Mouse (Mus musculus) small intestine, adult 2 months (tissue): ENCODE results near the gene Slc26a11. TPM values are rescaled to one million over a fixed set of nuclear protein-coding genes. Genes with fewer than 3 reads are reported as not detected.
"Not testable (repeated sequence)": the region's sequence is repeated elsewhere in the genome, so short reads cannot be mapped to it uniquely, and the experiment has no call there.

Experiments
- H3K27ac ChIP-seq: fragments of 200-500 bp; 2 replicates; pipeline ENCODE4 v1.5.1; 2012; ENCODE audit warnings: low read depth, low read length, control low read depth, inconsistent platforms; ENCODE audit not compliant: insufficient read depth
- H3K27me3 ChIP-seq: fragments of 200-500 bp; 2 replicates; pipeline ENCODE4 v1.6.1; 2012; ENCODE audit warnings: mild to moderate bottlenecking, moderate library complexity, low read length, inconsistent platforms; ENCODE audit not compliant: control insufficient read depth, insufficient read depth
- H3K36me3 ChIP-seq: fragments of 200-500 bp; 2 replicates; pipeline ENCODE4 v1.6.1; 2012; ENCODE audit warnings: mild to moderate bottlenecking, low read length, control low read depth, inconsistent platforms; ENCODE audit not compliant: control insufficient read depth, insufficient read depth
- H3K4me1 ChIP-seq: fragments of 200-500 bp; 2 replicates; pipeline ENCODE4 v1.6.1; 2012; ENCODE audit warnings: low read length, inconsistent platforms, mixed read lengths; ENCODE audit not compliant: control insufficient read depth, insufficient read depth, insufficient read length
- H3K4me3 ChIP-seq: fragments of 200-500 bp; 2 replicates; pipeline ENCODE4 v1.5.1; 2012; ENCODE audit warnings: low read depth, mild to moderate bottlenecking, control low read depth, inconsistent platforms, low read length, moderate library complexity
- CTCF ChIP-seq: fragments of 200-500 bp; IDR thresholded peaks from 2 replicates; pipeline ENCODE4 v1.5.1; 2012; ENCODE audit warnings: low read depth, mild to moderate bottlenecking, control low read depth, inconsistent platforms, low read length, moderate library complexity, mixed read lengths; ENCODE audit not compliant: insufficient replicate concordance, insufficient read length; ENCODE audit errors: extremely low read depth
- POLR2A ChIP-seq: fragments of 200-500 bp; IDR thresholded peaks from 2 replicates; pipeline ENCODE4 v1.6.1; 2012; ENCODE audit warnings: low read depth, mild to moderate bottlenecking, control low read depth, inconsistent platforms, low read length, moderate library complexity
- WGBS: fragments of 180-500 bp; shearing (Covaris S2); methylation state at CpG from one replicate; pipeline ENCODE4 v1.1.7; 2018; 5-methylcytosine and 5-hydroxymethylcytosine counted together
- polyA plus RNA-seq: library from polyadenylated mRNA; depleted of rRNA; stranded (reverse); fragments of >200 nt; gene quantifications from 2 replicates; pipeline ENCODE4 v1.2.3, GENCODE M21; 2012

The Slc26a11 gene
- polyA plus RNA-seq, 1 experiment, result 17.3 TPM

GRCm38 (mm10) chr11:119384904-119385303 lies 29.5 kb downstream of the Slc26a11 start:
- no peak for TF ChIP-seq POLR2A
- TF ChIP-seq CTCF, result no peak
- 84% methylated on average over 4 of the region's 4 CpGs for WGBS
- Histone ChIP-seq H3K27me3 (no peaks in the 10 kb centered on the region), H3K36me3 (no peaks in the 10 kb centered on the region), H3K4me3 (no peak overlapping the region), H3K27ac (no peak overlapping the region), H3K4me1 (peaks cover 5% of the 10 kb centered on the region; the same call in 1 of the 2 replicates)

- H3K27ac ChIP-seq, result no peak overlapping the region
- H3K27me3 ChIP-seq, result no peaks in the 10 kb centered on the region
- 66% methylated on average over 5 of the region's 5 CpGs for WGBS
- peaks cover 6% of the 10 kb centered on the region; the same call in 1 of the 2 replicates for H3K4me1 ChIP-seq
- H3K36me3 ChIP-seq, result no peaks in the 10 kb centered on the region
- TF ChIP-seq POLR2A, result no peak
- no peak for TF ChIP-seq CTCF
- H3K4me3 ChIP-seq, result no peak overlapping the region
These were observed 30.9 kb downstream of the Slc26a11 start for GRCm38 (mm10) chr11:119386306-119386705.

GRCm38 (mm10) chr11:119387273-119387672 lies 31.9 kb downstream of the Slc26a11 start:
- H3K4me3 ChIP-seq, H3K36me3 ChIP-seq, H3K27me3 ChIP-seq, H3K27ac ChIP-seq: not testable (repeated sequence)
- 50% methylated on average over 3 of the region's 3 CpGs for WGBS
- H3K4me1 ChIP-seq, result peaks cover 13% of the 10 kb centered on the region

GRCm38 (mm10) chr11:119389851-119390270 lies 34.5 kb downstream of the Slc26a11 start:
- 2% methylated on average over 35 of the region's 35 CpGs for WGBS
- Histone ChIP-seq H3K27ac (peak overlapping the region; percentile 88), H3K27me3 (no peaks in the 10 kb centered on the region), H3K4me1 (peaks cover 14% of the 10 kb centered on the region), H3K4me3 (peak overlapping the region; percentile 89), H3K36me3 (no peaks in the 10 kb centered on the region; the same call in 1 of the 2 replicates)
- TF ChIP-seq CTCF, result peak; percentile 23; the same call in 1 of the 2 replicates
- TF ChIP-seq POLR2A, result no peak

- Histone ChIP-seq H3K27ac (peak overlapping the region; percentile 88), H3K27me3 (no peaks in the 10 kb centered on the region), H3K4me3 (peak overlapping the region; percentile 89), H3K36me3 (peaks cover 2% of the 10 kb centered on the region; the same call in 1 of the 2 replicates), H3K4me1 (peaks cover 17% of the 10 kb centered on the region)
- TF ChIP-seq POLR2A, result peak; percentile 53; the same call in 1 of the 2 replicates
- no peak for TF ChIP-seq CTCF
- WGBS, result 2% methylated on average over 53 of the region's 53 CpGs
These were observed 35.2 kb downstream of the Slc26a11 start for GRCm38 (mm10) chr11:119390271-119391231.

- Histone ChIP-seq H3K4me3 (peak overlapping the region; percentile 89), H3K27ac (peak overlapping the region; percentile 88), H3K4me1 (peaks cover 17% of the 10 kb centered on the region), H3K27me3 (no peaks in the 10 kb centered on the region), H3K36me3 (peaks cover 9% of the 10 kb centered on the region; the same call in 1 of the 2 replicates)
- no peak for TF ChIP-seq POLR2A
- no peak for TF ChIP-seq CTCF
- WGBS, result 26% methylated on average over 7 of the region's 7 CpGs
These were observed 36.1 kb downstream of the Slc26a11 start for GRCm38 (mm10) chr11:119391386-119392000.
